Mouse (Mus musculus) urinary bladder, adult 18-20 months (tissue): Measurements from ENCODE around the gene Gipc3.

Experiments used
- DNase-seq, 2 experiments: peaks; one replicate each; pipeline ENCODE4 v3.0.0; 2022; ENCODE audit warnings: low spot score in 2 of 2, mixed read lengths in 2 of 2

Gene Gipc3

GRCm38 (mm10) chr10:81342686-81343505 is at the start of gene Gipc3:
Gipc3 (minus strand) TSS chr10:81343266.
- DNase-seq: no peak

GRCm38 (mm10) chr10:81392781-81393185 is 49.7 kb upstream of the Gipc3 start, which contains the start of gene Smim24:
Smim24 (plus strand) TSS chr10:81393051.
- DNase-seq: no peak

- no peak for DNase-seq
Measured at GRCm38 (mm10) chr10:81392270-81392669, 49.2 kb upstream of the Gipc3 start.

DNA sequence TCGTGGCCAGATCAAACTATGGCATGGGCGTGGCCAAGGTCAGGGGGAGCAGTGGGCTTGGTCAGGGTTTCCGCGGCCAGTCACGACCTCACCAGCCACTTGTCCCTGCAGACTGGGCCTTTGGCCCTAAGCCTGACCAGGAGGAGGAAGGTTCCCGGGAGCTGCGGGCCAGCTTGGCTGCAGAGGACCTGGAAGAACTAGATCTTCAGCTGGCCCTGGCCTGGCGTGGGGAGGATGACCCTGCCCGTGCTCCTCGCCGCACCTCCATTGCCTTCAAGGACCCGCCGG is 47.6 kb upstream of the Gipc3 start:
- DNase-seq: no peak

GRCm38 (mm10) chr10:81389801-81390677 is 47.0 kb upstream of the Gipc3 start:
- peak in 1 of 2 experiments; percentile 65 for DNase-seq

GRCm38 (mm10) chr10:81389373-81389772 is 46.3 kb upstream of the Gipc3 start:
- no peak for DNase-seq

- no peak for DNase-seq
Measured at GRCm38 (mm10) chr10:81388505-81389055, 45.5 kb upstream of the Gipc3 start, which contains the start of gene Gm48552. Gm48552 (plus strand) TSS chr10:81389005.

GRCm38 (mm10) chr10:81387716-81388115 is 44.6 kb upstream of the Gipc3 start:
- no peak for DNase-seq

GRCm38 (mm10) chr10:81385603-81386306 is 42.7 kb upstream of the Gipc3 start:
- DNase-seq: no peak

DNA sequence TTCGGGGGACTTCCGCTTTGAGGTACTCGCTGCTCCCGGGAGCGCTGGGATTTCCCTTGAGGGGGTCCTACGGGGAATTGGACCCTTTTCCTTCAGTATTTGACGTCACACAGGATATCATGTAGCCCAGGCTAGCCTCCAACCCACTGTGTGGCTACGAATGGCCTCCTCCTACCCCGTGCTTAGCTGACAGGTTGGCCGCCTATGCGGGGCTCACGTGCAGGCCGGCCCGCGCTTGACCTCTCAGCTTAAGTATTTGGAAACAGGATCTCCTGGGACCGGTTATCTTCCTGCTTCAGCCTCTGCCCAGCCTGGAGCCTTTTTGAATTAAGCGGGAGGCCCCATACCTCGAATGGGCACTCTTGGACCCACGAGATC is 41.5 kb upstream of the Gipc3 start:
- DNase-seq: no peak

DNA sequence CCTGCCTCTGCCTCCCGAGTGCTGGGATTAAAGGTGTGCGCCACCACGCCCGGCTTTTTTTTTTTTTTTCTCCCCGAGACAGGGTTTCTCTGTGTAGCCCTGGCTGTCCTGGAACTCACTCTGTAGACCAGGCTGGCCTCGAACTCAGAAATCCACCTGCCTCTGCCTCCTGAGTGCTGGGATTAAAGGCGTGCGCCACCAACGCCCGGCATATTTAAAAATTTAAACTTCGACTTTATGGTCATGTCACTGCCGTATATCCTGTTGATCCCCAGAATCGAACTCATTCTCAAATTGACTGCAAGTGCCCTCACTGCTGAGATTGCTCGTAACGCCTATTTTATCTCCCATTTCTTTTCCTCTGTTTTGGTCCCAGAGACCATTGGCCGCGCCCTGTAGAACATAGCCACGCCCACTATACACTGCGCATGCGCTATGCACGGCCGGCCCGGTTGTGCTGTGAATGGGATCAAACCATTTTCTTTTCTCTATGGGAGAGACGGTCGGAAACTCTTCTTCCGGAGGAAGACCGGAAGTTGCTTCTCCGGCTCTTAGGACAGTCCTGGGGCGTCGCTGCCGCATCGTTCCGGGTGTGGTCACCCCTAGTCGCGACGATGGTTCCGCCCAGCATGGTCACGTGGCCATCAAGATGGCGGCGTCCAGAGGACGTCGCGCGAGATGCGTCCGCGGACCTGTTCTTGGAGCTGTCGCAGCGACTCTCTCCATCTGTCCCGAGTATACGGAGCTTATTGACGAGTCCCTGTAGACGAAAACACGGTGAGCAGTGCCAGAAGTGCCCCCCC is 40.9 kb upstream of the Gipc3 start, which contains the start of the genes Dohh and Gm48551:
Gene Dohh, plus strand, starts transcription at position 627 of the 803 bp plus-strand sequence.
Gene Gm48551, plus strand, starts transcription at position 665 of the 803 bp plus-strand sequence.
- peak; percentile 98 to 99 for DNase-seq

DNA sequence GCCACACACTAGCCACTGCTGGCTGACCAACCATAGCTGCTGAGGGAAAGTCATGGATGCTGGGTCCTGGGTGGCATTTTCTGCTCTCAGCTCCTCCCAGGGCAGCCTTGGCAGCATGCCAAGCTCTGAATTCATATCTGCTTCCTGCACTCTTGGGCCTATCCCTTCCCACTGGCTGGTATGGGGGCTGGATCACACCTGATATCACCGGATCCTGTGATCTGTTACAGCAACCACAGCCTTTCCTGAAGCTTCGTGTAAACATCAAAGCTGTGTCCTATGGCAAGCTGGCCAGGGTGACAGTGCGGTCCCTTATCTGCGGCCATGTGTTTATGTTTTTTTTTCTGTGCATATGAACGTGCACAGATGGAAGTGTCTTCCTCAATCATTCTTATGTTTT is 39.0 kb upstream of the Gipc3 start:
- no peak for DNase-seq

- DNase-seq: no peak
Measured at GRCm38 (mm10) chr10:81379809-81380378, 36.8 kb upstream of the Gipc3 start.

GRCm38 (mm10) chr10:81379183-81379553 is 36.1 kb upstream of the Gipc3 start:
- DNase-seq: no peak

- DNase-seq: peak; percentile 100
Measured at GRCm38 (mm10) chr10:81378553-81379182, 35.6 kb upstream of the Gipc3 start.

GRCm38 (mm10) chr10:81377793-81378552 is 34.9 kb upstream of the Gipc3 start, which contains the start of gene Fzr1:
Fzr1 (minus strand) TSS chr10:81378516.
- no peak for DNase-seq

- no peak for DNase-seq
Measured at GRCm38 (mm10) chr10:81377362-81377664, 34.2 kb upstream of the Gipc3 start.

DNA sequence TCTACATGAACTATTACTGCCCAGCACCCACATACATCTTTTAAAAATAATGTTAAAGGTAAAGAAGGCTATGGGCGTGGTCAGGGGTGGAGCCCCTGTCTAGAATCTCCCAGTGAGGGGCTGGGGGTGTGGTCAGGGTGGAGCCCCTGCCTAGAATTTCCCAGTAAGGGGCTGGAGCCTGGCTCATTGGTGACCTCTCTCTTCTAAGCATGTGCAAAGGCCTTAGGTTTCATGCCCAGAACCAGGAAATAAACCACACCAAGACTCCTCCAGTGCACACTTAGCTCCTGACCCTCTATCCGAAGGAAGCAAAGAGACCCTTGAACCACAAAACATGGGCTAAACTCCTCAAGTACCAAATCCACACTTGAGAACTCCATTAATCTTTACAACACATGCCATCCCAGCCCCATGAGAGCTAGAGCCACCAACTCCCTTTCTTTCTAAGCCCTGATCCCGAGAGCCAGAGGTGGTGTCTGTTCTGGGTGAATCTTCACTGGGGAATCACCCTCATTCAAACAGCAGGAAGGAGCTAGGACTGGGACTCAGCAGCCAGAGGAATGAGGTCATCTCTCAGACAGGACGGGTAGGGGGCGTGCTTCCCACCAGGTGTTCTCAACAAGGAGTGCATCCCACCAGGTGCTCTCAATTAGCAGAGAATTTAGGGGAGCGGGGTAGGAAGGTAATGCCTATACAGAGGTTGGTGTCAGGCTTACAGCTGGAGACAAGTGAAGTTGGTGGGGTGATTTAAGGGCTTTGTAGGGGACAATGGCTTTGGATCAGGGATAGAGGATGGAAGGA is 33.7 kb upstream of the Gipc3 start:
- no peak for DNase-seq

GRCm38 (mm10) chr10:81375322-81375721 is 32.3 kb upstream of the Gipc3 start:
- DNase-seq: no peak
